Mouse (Mus musculus): ENCODE measurements around the gene Aipl1.

The Aipl1 gene

DNA sequence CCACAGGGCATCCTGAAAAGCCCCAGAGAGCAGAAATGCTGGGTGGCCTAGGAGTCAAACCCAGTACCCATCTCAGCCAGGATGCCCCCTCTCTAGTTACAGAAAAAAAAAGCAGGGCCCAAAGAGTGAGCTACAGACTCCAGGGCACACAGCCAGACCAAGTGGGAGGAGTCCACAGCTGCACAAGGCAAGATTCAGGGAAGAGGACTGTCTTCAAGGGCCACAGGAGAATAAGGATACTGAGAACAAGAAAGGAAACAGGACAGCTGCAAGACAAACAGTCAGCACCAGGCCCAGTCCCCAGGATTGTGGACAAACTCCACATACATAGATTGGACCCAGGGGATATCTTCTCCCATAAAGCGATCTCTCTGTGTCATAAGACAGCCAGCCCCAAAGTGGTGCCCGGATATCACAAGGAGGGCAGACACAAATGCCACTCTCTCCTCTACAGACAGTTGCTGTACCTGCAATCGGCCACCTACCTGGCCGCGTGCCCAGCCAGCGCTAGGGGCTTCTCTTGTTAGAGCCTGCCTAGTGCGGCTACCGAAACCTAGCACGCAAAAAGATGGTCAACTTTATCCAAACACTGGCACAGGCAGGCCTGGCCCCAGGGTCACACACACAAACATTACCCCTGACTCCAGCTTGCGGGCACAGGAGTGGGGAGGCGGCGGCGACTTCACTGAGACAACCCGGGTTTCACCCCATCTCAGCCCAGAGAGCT lies 13.0 kb upstream of the Aipl1 start:
- no peak for DNase-seq

GRCm38 (mm10) chr11:72049171-72049759 lies 12.0 kb upstream of the Aipl1 start:
- no peak for DNase-seq

DNA sequence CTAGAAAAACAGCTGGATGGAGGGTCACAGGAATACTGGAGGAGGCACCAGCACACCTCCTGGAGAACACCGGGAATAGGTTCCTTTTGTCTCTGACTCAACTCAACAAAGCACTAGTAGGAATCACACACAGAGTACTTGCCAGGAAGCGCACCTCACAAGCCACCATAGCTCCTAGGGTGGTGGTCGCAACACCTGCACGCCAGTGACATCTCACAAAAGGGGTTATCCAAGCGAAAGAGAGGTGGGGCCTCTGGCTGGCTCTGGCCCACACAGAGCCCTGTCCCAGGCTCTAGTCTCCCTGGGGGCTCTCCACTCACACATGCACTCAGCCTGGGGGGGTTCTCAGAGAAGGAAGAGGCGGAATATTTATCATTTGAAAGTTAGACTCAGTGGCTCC lies 11.4 kb upstream of the Aipl1 start:
- no peak for DNase-seq

- DNase-seq, result no peak
Observed at GRCm38 (mm10) chr11:72044231-72044630, 6.9 kb upstream of the Aipl1 start.

DNA sequence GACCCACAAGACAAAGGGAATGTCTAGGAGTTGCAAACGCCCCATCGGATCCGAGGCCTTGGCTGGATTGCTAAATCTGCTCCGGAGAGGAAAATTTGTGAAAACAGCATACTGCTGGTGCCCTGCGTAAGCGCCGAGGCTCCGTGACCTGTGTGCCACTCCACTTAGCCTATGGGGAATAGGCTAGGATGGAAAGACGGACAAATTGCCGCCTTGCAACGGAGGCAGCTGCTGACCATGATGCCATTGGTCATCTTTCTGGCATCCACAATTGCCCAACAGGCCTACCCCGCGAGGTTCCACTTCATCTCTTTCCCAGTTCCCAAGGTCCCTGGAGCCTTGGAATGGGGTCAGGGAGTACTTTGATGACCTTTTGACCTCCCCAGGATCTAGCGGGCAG lies 5.3 kb upstream of the Aipl1 start:
- no peak for DNase-seq

DNA sequence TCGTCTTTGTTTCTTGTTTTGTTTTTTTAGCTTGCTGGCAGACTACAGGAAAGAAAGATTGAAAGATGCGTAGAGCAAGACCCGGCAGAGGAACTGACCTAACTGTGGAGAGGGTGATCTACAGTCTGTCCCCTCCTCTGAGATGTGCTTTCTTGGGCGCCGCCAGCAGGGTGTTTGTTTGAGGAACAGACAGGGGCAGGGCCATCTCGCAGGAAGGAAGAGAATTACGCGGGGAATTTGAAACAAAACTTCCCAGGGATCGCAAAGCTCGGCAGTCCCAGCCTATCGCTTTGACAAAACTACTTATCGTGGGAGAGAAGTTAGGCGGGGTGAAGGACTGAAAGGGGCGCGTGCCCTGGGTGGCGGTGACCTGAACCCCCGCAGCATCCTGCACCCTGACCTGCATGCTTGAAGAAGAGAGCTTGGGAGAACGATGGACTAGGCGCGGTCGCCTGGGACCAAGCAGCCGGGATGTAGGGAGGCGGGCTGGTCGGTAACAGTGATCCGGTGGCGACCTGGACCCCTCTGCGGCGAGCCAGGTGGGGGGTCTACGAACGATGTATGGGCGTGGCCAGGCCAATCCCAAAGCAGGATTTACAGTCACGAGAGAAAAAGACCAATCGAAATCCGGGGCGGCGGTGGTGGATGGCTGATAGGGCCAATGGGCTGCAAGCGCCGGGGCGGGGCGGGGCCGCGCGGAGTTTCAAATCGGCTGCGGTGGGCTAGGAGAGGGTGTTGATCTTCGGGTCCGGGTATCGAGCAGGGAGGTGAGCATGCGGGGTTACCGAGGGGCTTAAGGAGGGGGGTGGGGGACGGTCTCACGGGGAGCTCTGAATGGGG lies 4.7 kb upstream of the Aipl1 start, which contains the start of gene Pimreg:
Pimreg (plus strand) TSS at position 265 of the 840 bp plus-strand sequence.
- peak; percentile 69 for DNase-seq

GRCm38 (mm10) chr11:72041290-72041767 lies 4.0 kb upstream of the Aipl1 start:
- no peak for DNase-seq

DNA sequence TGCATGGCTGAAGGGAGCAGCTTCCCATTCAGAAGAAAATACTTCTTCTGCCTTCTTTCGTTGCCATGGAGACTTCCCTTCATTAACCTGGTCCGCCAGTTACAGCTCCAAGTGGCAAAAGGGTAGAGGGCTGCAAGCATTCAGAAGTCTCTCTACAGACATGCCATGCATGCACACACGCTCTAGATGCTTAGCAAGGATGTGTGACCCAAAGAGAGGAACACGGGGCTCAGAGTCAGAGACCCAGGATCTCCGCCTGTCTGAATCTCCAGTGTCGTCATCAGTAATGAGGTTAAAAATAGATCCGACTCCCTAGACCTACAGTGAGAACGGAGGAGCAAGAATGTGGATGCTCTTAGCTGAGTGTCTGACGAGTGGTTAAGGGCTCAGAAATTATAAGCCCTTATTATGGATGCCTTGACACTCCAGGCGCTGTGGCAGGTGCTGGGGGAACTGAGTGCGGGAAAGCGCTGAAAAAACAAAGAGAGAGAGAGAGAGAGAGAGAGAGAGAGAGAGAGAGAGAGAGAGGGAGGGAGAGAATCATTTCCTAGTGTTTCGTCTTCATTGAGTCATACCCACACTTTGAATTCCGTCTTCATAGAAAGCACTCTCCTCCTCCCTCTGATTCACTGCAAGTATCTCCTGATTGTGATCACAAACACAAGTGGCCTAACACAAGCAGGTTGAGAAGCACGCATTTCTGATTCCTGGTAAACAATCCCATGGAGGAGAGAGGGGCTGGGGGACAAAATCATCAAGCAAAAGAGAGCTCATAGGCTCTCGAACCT lies 2.5 kb upstream of the Aipl1 start:
- no peak for DNase-seq

DNA sequence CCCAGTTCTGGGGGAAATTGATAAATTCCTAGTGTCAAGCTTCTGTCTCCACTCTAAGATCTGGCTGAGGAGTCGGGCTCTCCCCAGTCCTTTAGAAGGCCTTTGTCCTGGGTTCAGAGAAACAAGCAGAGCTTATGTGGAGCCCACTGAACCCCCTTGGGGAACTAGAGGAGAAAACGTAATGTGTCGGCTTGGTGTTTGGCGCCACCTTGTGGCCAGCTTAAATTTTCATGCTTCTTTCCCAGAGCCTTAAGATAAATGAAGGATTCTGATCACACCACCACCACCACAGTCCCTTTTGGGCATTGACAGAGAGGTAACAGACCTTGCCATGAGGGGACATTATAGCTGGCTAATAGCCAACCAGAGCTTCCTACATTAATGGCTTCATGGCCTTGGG lies 687 bp upstream of the Aipl1 start:
- DNase-seq, result no peak

DNA sequence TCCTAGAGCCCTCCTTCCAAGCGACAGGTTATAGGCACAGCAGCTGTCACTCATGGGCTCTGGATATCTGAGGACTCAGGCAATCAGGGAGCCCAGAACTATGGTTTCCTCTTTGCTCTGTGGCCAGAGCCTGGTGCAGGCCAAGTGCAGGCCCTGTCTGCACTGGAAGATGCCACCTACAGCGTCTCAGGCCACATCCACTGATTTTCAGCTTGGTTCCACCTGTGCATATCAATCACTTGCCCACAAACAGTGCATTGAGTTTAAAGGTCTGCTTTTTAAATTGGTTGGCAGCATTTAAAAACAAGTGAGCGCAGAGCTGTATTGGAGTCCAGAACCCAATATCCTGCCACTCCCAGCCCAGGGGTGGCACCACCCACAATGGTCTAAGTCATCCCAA lies 4.7 kb downstream of the Aipl1 start:
- no peak for DNase-seq

DNA sequence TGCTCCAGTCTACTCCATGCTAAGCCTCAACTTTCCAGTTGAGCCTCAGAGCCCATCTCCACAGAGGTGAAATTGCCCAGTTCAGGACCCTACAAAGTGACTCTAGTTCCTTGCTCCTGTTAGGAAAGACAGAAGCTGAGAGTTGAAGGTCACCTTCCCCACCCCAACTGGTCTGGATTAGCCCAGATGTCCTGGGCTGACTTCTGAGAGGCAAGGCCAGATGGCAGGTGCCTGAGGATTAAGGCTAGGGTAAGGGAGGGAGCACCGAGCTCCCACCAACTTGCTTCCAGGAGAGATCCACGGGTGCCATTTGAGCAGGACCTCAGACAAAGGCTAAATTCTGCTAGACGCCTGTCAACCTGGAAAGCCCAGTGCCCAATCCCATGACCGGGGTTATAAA lies 5.2 kb downstream of the Aipl1 start:
- DNase-seq, result no peak

GRCm38 (mm10) chr11:72031353-72031752 lies 6.0 kb downstream of the Aipl1 start:
- DNase-seq, result no peak

DNA sequence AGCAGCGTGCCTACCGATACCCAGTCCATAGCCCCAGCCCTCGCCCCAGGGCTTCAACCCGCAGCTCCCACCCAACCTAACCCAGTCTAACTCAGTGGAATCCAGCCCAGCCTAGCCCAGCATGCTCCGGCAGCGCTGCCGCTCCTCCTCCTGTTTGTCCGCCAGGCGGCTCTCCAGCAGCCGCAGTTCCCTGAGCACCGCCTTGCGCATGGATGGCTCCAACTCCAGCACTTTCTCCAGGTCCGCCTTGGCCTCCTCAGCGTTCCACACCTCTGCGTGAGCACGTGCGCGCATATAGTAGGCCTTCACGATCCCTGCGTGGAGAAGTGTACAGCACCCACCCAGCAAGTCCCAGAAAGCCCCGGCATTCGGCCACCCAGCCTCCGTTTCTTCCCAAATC lies 8.2 kb downstream of the Aipl1 start:
- DNase-seq, result no peak

DNA sequence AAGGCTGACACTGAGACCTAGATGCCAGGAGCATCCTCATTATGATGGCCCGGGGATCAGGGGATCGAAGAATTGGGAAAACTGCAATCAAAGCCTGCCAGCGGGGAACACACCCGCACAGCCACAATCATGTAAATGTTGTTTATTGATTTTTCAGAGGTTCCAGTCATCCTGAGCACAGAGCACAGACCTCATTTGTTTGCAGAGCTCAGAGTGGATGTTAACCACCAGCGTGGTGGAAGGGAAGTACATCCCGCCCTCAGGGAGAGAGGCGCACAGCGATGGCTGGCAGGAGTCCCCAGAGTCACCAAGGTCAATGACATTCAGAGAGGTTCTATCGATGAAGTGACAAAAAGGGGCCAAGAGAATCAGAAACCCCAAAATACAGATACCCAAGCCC lies 9.5 kb downstream of the Aipl1 start:
- no peak for DNase-seq

GRCm38 (mm10) chr11:72026516-72026915 lies 10.8 kb downstream of the Aipl1 start:
- DNase-seq, result no peak

GRCm38 (mm10) chr11:72025843-72026242 lies 11.5 kb downstream of the Aipl1 start:
- DNase-seq, result no peak

DNA sequence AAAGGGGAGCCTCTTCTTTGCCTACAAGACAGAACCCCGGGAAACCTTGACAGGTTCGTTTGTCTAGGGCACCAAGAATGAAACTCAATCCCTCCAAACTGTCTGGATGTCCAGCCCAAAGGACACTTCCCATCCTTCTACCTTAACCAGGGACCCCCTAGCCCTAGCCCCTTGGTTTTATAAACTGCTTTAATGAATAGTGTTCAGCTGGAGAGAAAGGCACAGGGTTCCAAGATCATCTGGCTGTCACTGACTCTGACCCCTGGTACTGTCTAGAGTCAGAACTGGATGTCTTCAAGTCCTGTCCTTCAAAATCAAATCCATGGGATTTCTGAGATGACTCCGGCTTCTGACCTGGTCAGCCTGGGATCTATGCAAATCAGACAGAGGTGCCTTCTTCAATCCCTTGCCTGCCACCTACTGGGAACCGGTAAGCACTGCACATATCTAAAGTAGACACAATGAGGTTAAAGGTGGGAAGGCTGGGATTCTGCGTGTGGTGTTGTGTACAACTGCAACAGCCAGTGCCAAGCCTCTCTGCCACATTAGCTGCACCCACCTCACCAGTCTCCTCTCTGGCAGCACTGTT lies 13.0 kb downstream of the Aipl1 start:
- DNase-seq, result peak; percentile 75

DNA sequence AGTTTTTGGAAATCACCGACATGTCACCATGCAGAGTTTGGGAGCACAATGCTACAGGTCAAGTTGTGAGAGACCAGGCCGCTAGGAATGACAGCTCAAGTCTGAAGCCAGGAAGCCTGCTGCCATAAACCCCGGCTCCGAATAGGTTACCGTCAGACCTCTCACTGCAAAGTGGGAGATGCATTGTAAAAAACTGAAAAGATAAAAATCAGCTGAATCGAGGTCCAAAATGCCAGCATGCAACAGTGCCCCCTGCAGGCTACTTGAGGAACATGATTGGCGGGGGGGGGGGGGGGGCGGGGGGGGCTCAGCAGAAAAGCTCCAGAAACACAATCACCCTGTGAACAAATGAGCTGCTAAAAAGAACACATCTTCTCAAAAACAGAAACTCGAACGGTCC lies 13.7 kb downstream of the Aipl1 start:
- DNase-seq, result no peak

DNA sequence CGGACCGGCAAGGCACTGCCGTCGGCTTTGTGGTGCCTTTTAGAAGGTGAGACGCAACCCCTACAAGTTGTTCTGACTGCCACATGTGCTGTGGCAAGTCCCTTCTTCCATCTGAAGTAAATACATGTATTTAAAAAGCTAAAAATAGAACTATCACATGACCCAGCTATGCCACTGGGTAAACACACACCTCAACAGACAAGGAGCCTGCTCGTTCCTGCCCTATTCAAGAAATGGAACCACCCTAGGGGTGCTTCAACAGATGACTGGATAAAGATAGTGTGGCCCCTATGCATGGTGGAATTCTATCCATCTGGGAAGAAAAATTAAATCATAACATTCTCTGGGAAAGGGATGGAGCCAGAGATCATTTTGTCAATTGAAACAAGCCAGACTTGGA lies 14.5 kb downstream of the Aipl1 start:
- DNase-seq, result no peak

DNA sequence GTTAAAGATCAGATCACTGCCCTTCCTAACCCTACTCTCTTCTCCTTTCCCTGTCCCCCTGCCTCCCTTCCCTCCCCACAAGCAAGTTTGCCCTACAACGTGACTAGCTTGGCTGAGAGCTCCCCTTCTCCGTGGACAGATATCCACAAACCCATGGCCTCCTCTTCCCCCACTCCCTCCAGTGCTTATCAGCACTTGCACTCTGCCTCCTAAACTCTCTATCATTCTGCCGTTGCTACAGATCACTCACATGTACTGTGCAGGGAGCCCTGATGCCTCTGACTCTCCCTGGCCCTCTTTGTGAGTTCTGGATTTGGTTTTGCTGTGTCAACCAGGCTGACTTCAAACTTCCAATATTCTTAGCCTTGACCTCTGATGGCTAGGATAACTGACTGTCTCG lies 16.3 kb downstream of the Aipl1 start:
- DNase-seq, result no peak

DNA sequence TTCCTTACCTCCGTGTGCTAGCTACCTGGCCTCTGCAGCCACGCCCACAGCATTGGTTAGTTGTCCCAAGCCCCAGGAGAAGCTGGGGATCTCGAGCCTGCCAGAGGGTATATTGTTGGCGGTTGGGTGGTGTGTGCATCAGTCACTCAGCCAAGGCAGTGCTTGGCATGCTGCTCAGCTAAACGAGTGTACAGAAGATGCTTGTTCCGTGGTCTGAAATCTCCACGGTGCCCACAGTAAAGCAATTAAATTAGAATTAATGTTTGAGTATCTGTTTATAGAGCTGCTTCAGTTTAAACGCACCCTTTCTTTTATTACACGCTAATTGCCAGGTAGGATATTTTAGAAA lies 20.1 kb downstream of the Aipl1 start:
- DNase-seq, result no peak

GRCm38 (mm10) chr11:72016518-72017252 lies 20.6 kb downstream of the Aipl1 start:
- no peak for DNase-seq

Measured in cerebellum, adult 11-12 months (tissue).